Mouse (Mus musculus): ENCODE data around the gene Cped1.
"Not testable (repeated sequence)": the region's sequence is repeated elsewhere in the genome, so short reads cannot be mapped to it uniquely, and the experiment has no call there.

Gene Cped1

GRCm38 (mm10) chr6:22243321-22243720 lies 257.6 kb downstream of the Cped1 start:
- DNase-seq = no peak

- no peak for DNase-seq
Observed at GRCm38 (mm10) chr6:22246696-22247095, 261.0 kb downstream of the Cped1 start.

- DNase-seq = no peak
Observed at GRCm38 (mm10) chr6:22258784-22259183, 273.1 kb downstream of the Cped1 start.

GRCm38 (mm10) chr6:22262519-22262918 lies 276.8 kb downstream of the Cped1 start:
- no peak for DNase-seq

- DNase-seq = not testable (repeated sequence)
Observed at GRCm38 (mm10) chr6:22264094-22264493, 278.4 kb downstream of the Cped1 start.

- no peak for DNase-seq
Observed at GRCm38 (mm10) chr6:22266018-22266417, 280.3 kb downstream of the Cped1 start.

GRCm38 (mm10) chr6:22267807-22268667 lies 282.3 kb downstream of the Cped1 start:
- DNase-seq = no peak

GRCm38 (mm10) chr6:22268677-22269076 lies 283.0 kb downstream of the Cped1 start:
- DNase-seq = no peak

GRCm38 (mm10) chr6:22269840-22270521 lies 284.3 kb downstream of the Cped1 start:
- no peak for DNase-seq

GRCm38 (mm10) chr6:22277941-22278340 lies 292.2 kb downstream of the Cped1 start:
- no peak for DNase-seq

GRCm38 (mm10) chr6:22280217-22280861 lies 294.6 kb downstream of the Cped1 start:
- no peak for DNase-seq

- DNase-seq = no peak
Observed at GRCm38 (mm10) chr6:22282405-22282804, 296.7 kb downstream of the Cped1 start.

GRCm38 (mm10) chr6:22288004-22288736 lies 302.5 kb downstream of the Cped1 start, which contains the start of gene Wnt16:
TSS of gene Wnt16 (plus strand) at chr6:22288227.
- DNase-seq = no peak

- DNase-seq = peak; percentile 15 to 19
Observed at GRCm38 (mm10) chr6:22288737-22289460, 303.2 kb downstream of the Cped1 start.

- no peak for DNase-seq
Observed at GRCm38 (mm10) chr6:22289461-22290021, 303.8 kb downstream of the Cped1 start.

GRCm38 (mm10) chr6:22290790-22291189 lies 305.1 kb downstream of the Cped1 start:
- DNase-seq = no peak

- no peak for DNase-seq
Observed at GRCm38 (mm10) chr6:22292056-22292455, 306.3 kb downstream of the Cped1 start.

GRCm38 (mm10) chr6:22293922-22294321 lies 308.2 kb downstream of the Cped1 start:
- DNase-seq = no peak

- no peak for DNase-seq
Observed at GRCm38 (mm10) chr6:22297028-22297427, 311.3 kb downstream of the Cped1 start.

- no peak for DNase-seq
Observed at GRCm38 (mm10) chr6:22298059-22298458, 312.3 kb downstream of the Cped1 start.

All from thymus, postnatal 36 days (tissue).